Mouse (Mus musculus): Measurements from ENCODE around the gene Phf24. TPM values are rescaled to one million over a fixed set of nuclear protein-coding genes. Genes with fewer than 3 reads are reported as not detected.

The Phf24 gene
- polyA plus RNA-seq, 1 experiment from 2014 or later, result 0.18 TPM

- ATAC-seq, result peak; percentile 77
- H3K27ac ChIP-seq, result peak overlapping the region; percentile 92
- H3K4me2 ChIP-seq, result peak overlapping the region; percentile 62
- 0 out of 2 replicates have a peak, but pooled peaks cover 4% of the 10 kb centered on the region for H3K36me3 ChIP-seq
- peaks cover 64% of the 10 kb centered on the region for H3K4me1 ChIP-seq
- no peaks in the 10 kb centered on the region for H3K27me3 ChIP-seq (replicated peaks)
- H3K4me3 ChIP-seq, result peak overlapping the region; percentile 59
- H3K9me3 ChIP-seq (replicated peaks), result no peaks in the 10 kb centered on the region
- H3K9ac ChIP-seq, result peak overlapping the region; percentile 74
- WGBS (ENCODE audit: insufficient replicate concordance), result 0% methylated on average over 1 of the region's 1 CpGs
Measured at GRCm38 (mm10) chr4:42880677-42880948, 35.8 kb upstream of the Phf24 start.

- WGBS (ENCODE audit: insufficient replicate concordance), result 71% methylated on average over 6 of the region's 6 CpGs
- Histone ChIP-seq H3K9ac (no peak overlapping the region), H3K4me2 (no peak overlapping the region), H3K9me3 (replicated peaks) (no peaks in the 10 kb centered on the region), H3K4me3 (no peak overlapping the region), H3K27ac (no peak overlapping the region), H3K36me3 (0 out of 2 replicates have a peak, but pooled peaks cover 4% of the 10 kb centered on the region), H3K4me1 (peaks cover 25% of the 10 kb centered on the region), H3K27me3 (replicated peaks) (peaks cover 5% of the 10 kb centered on the region; the same call in 1 of the 2 replicates)
- ATAC-seq, result no peak
Measured at GRCm38 (mm10) chr4:42886926-42887325, 29.5 kb upstream of the Phf24 start.

DNA sequence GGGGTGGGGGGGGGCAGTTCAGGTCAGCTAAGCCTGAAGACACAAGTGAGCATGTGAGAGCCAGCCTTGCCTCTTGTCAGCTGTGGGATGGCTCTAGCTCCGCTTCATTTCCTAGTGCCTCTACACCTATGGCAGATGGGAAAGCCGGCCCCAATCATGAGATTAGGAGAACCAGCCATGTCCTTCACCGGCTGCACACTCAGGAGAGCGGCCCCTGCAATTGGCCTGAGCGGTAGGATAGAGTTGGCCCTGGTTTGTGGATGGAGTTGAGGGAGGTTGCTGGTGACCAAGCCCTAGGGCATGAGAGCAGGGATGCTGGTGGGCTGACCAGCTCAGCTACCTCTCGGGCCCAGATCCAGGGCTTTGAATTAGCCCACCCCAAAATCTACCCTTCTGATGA is 27.7 kb upstream of the Phf24 start:
- no peak overlapping the region for H3K9ac ChIP-seq
- peaks cover 5% of the 10 kb centered on the region; the same call in 1 of the 2 replicates for H3K27me3 ChIP-seq (replicated peaks)
- no peaks in the 10 kb centered on the region for H3K9me3 ChIP-seq (replicated peaks)
- no peaks in the 10 kb centered on the region for H3K36me3 ChIP-seq
- no peak overlapping the region for H3K27ac ChIP-seq
- no peak for ATAC-seq
- H3K4me2 ChIP-seq, result no peak overlapping the region
- H3K4me1 ChIP-seq, result peaks cover 9% of the 10 kb centered on the region
- 79% methylated on average over 6 of the region's 6 CpGs for WGBS (ENCODE audit: insufficient replicate concordance)
- no peak overlapping the region for H3K4me3 ChIP-seq

- Histone ChIP-seq H3K36me3 (no peaks in the 10 kb centered on the region), H3K27me3 (replicated peaks) (peaks cover 4% of the 10 kb centered on the region; the same call in 1 of the 2 replicates), H3K9me3 (replicated peaks) (no peaks in the 10 kb centered on the region), H3K4me1 (peaks cover 6% of the 10 kb centered on the region), H3K4me2 (no peak overlapping the region), H3K27ac (no peak overlapping the region), H3K9ac (no peak overlapping the region), H3K4me3 (no peak overlapping the region)
- 65% methylated on average over 7 of the region's 7 CpGs for WGBS (ENCODE audit: insufficient replicate concordance)
- ATAC-seq, result no peak
Measured at GRCm38 (mm10) chr4:42891176-42891575, 25.3 kb upstream of the Phf24 start.

- no peak for ATAC-seq
- H3K4me1 ChIP-seq, result peaks cover 6% of the 10 kb centered on the region
- H3K27me3 ChIP-seq (replicated peaks), result peaks cover 20% of the 10 kb centered on the region
- no peaks in the 10 kb centered on the region for H3K9me3 ChIP-seq (replicated peaks)
- no peak overlapping the region for H3K27ac ChIP-seq
- H3K4me3 ChIP-seq, result no peak overlapping the region
- H3K36me3 ChIP-seq, result no peaks in the 10 kb centered on the region
- H3K9ac ChIP-seq, result no peak overlapping the region
- 81% methylated on average over 7 of the region's 7 CpGs for WGBS (ENCODE audit: insufficient replicate concordance)
- H3K4me2 ChIP-seq, result no peak overlapping the region
Measured at GRCm38 (mm10) chr4:42895118-42895517, 21.3 kb upstream of the Phf24 start.

- Histone ChIP-seq H3K27ac (no peak overlapping the region), H3K4me3 (no peak overlapping the region), H3K9ac (no peak overlapping the region), H3K4me2 (no peak overlapping the region), H3K4me1 (peaks cover 6% of the 10 kb centered on the region), H3K36me3 (no peaks in the 10 kb centered on the region), H3K27me3 (replicated peaks) (peaks cover 38% of the 10 kb centered on the region), H3K9me3 (replicated peaks) (no peaks in the 10 kb centered on the region)
- no peak for ATAC-seq
- WGBS (ENCODE audit: insufficient replicate concordance), result 32% methylated on average over 3 of the region's 3 CpGs
Measured at GRCm38 (mm10) chr4:42898914-42899313, 17.5 kb upstream of the Phf24 start.

GRCm38 (mm10) chr4:42900878-42901277 is 15.6 kb upstream of the Phf24 start:
- H3K4me1 ChIP-seq, result peaks cover 9% of the 10 kb centered on the region
- H3K27ac ChIP-seq, result no peak overlapping the region
- WGBS (ENCODE audit: insufficient replicate concordance), result 55% methylated on average over 5 of the region's 5 CpGs

DNA sequence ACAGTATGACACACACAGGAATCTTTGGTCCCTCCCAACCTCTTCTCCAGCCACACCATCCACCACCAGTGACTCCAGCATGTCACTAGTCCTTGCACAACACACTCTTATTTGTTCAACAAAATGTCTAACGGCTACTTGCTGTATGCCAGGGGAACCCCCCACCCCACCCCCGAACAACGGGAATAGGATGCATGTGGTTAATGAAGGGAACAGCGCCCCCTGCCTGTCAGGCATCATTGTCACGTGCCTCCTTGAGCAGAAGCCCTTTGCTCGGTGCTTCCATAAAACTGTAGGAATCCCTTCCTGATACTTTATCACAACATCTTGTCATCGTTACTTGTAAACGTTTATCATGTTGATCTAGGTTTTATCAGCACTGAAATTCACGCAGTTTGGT is 14.3 kb upstream of the Phf24 start:
- Histone ChIP-seq H3K4me3 (no peak overlapping the region), H3K9me3 (replicated peaks) (no peaks in the 10 kb centered on the region), H3K9ac (no peak overlapping the region), H3K27ac (no peak overlapping the region), H3K4me1 (peaks cover 9% of the 10 kb centered on the region), H3K36me3 (no peaks in the 10 kb centered on the region), H3K27me3 (replicated peaks) (peaks cover 38% of the 10 kb centered on the region), H3K4me2 (no peak overlapping the region)
- ATAC-seq, result no peak
- WGBS (ENCODE audit: insufficient replicate concordance), result 36% methylated on average over 9 of the region's 9 CpGs

More at GRCm38 (mm10) chr4:42900878-42901277, 15.6 kb upstream of the Phf24 start:
- Histone ChIP-seq H3K9ac (no peak overlapping the region), H3K9me3 (replicated peaks) (no peaks in the 10 kb centered on the region), H3K36me3 (no peaks in the 10 kb centered on the region), H3K4me2 (no peak overlapping the region), H3K4me3 (no peak overlapping the region), H3K27me3 (replicated peaks) (peaks cover 38% of the 10 kb centered on the region)
- ATAC-seq, result no peak

- ATAC-seq, result no peak
- no peaks in the 10 kb centered on the region for H3K9me3 ChIP-seq (replicated peaks)
- 80% methylated on average over 5 of the region's 5 CpGs for WGBS (ENCODE audit: insufficient replicate concordance)
Measured at GRCm38 (mm10) chr4:42902730-42903129, 13.7 kb upstream of the Phf24 start.

GRCm38 (mm10) chr4:42903942-42904341 is 12.5 kb upstream of the Phf24 start:
- H3K9ac ChIP-seq, result no peak overlapping the region
- 33% methylated on average over 1 of the region's 1 CpGs for WGBS (ENCODE audit: insufficient replicate concordance)
- H3K4me1 ChIP-seq, result peaks cover 9% of the 10 kb centered on the region
- no peaks in the 10 kb centered on the region for H3K36me3 ChIP-seq
- peaks cover 29% of the 10 kb centered on the region for H3K27me3 ChIP-seq (replicated peaks)
- no peak overlapping the region for H3K4me3 ChIP-seq
- H3K27ac ChIP-seq, result no peak overlapping the region
- H3K4me2 ChIP-seq, result no peak overlapping the region
- no peak for ATAC-seq
- no peaks in the 10 kb centered on the region for H3K9me3 ChIP-seq (replicated peaks)

More at GRCm38 (mm10) chr4:42902730-42903129, 13.7 kb upstream of the Phf24 start:
- Histone ChIP-seq H3K4me1 (peaks cover 9% of the 10 kb centered on the region), H3K36me3 (no peaks in the 10 kb centered on the region), H3K4me3 (no peak overlapping the region), H3K4me2 (no peak overlapping the region), H3K27ac (no peak overlapping the region), H3K9ac (no peak overlapping the region), H3K27me3 (replicated peaks) (peaks cover 38% of the 10 kb centered on the region)

DNA sequence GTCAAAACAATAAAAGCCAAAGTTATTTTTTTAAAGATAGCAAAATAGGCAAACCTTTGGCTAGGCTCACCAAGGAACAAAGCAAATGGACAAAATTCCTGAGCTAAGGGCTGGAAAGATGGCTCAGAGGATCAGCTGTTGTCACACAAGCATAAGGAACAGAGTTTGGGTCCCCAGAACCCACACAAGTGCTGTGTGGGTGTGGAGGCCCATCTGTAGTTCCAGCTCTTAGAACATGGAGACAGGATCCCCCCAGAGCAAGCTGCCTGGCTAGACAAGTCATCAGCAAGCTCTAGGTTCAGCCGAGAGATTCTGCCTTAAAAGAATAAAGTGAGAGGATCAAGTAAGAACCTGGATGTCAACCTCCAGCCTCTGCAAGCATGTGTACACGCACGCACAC is 11.9 kb upstream of the Phf24 start:
- WGBS (ENCODE audit: insufficient replicate concordance), result 74% methylated on average over 3 of the region's 3 CpGs
- Histone ChIP-seq H3K27me3 (replicated peaks) (peaks cover 24% of the 10 kb centered on the region), H3K9ac (no peak overlapping the region), H3K4me3 (no peak overlapping the region), H3K4me2 (no peak overlapping the region), H3K9me3 (replicated peaks) (no peaks in the 10 kb centered on the region), H3K36me3 (no peaks in the 10 kb centered on the region), H3K4me1 (peaks cover 9% of the 10 kb centered on the region), H3K27ac (no peak overlapping the region)
- no peak for ATAC-seq

GRCm38 (mm10) chr4:42904966-42905365 is 11.5 kb upstream of the Phf24 start:
- H3K27ac ChIP-seq, result no peak overlapping the region
- H3K4me3 ChIP-seq, result no peak overlapping the region
- H3K36me3 ChIP-seq, result no peaks in the 10 kb centered on the region
- no peak for ATAC-seq
- H3K9me3 ChIP-seq (replicated peaks), result no peaks in the 10 kb centered on the region
- H3K27me3 ChIP-seq (replicated peaks), result peaks cover 20% of the 10 kb centered on the region
- peaks cover 9% of the 10 kb centered on the region for H3K4me1 ChIP-seq
- 76% methylated on average over 6 of the region's 6 CpGs for WGBS (ENCODE audit: insufficient replicate concordance)
- no peak overlapping the region for H3K4me2 ChIP-seq
- no peak overlapping the region for H3K9ac ChIP-seq

DNA sequence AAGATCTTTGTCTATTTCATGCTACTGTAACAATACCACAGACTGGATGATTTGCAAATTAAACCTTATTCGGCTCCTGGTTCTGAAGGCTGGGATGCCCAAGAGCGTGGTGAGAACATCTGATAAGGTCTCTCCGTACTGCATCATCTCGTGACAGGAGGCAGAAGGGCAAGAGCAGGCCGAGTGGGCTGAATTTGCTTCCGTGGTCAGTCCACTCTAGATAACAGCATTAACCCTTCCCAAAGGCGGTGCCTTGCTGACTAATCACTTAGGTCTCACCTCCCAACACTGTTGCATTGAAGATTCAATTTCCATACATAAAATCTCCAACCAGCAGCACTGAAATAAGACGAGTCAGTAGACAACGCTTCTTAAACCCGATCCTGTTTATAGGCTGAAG is 3.1 kb upstream of the Phf24 start:
- Histone ChIP-seq H3K9me3 (replicated peaks) (no peaks in the 10 kb centered on the region), H3K4me2 (no peak overlapping the region), H3K27me3 (replicated peaks) (peaks cover 73% of the 10 kb centered on the region), H3K4me1 (peaks cover 10% of the 10 kb centered on the region; the same call in 1 of the 2 replicates), H3K4me3 (no peak overlapping the region), H3K36me3 (no peaks in the 10 kb centered on the region), H3K9ac (no peak overlapping the region), H3K27ac (no peak overlapping the region)
- WGBS (ENCODE audit: insufficient replicate concordance), result 25% methylated on average over 10 of the region's 10 CpGs
- no peak for ATAC-seq
